Mouse (Mus musculus) spleen, adult 18-20 months (tissue): Measurements from ENCODE around the gene Syt5.
A peak's percentile ranks its signal among the peaks of the same experiment; 100 is the strongest.

ENCODE experiments used
- DNase-seq, 2 experiments: peaks; one replicate each; pipeline ENCODE4 v3.0.0; 2022; ENCODE audit warnings: mixed read lengths in 2 of 2

The Syt5 gene

GRCm38 (mm10) chr7:4522292-4522691 is 25.0 kb downstream of the Syt5 start:
- no peak for DNase-seq

GRCm38 (mm10) chr7:4521231-4522003 is 25.9 kb downstream of the Syt5 start:
- no peak for DNase-seq

GRCm38 (mm10) chr7:4518487-4518886 is 28.9 kb downstream of the Syt5 start:
- no peak for DNase-seq

GRCm38 (mm10) chr7:4516332-4517050 is 30.9 kb downstream of the Syt5 start, which contains the start of gene Tnnt1:
Gene Tnnt1, minus strand, starts transcription at chr7:4516382.
- DNase-seq: no peak

GRCm38 (mm10) chr7:4515853-4516252 is 31.5 kb downstream of the Syt5 start:
- no peak for DNase-seq

GRCm38 (mm10) chr7:4513829-4514712 is 33.3 kb downstream of the Syt5 start:
- DNase-seq: no peak

- DNase-seq: peak in 1 of 2 experiments; percentile 47
Measured at GRCm38 (mm10) chr7:4513236-4513635, 34.1 kb downstream of the Syt5 start.

GRCm38 (mm10) chr7:4511489-4512224 is 35.7 kb downstream of the Syt5 start:
- no peak for DNase-seq

- DNase-seq: peak; percentile 41 to 61
Measured at GRCm38 (mm10) chr7:4509863-4510608, 37.3 kb downstream of the Syt5 start.

GRCm38 (mm10) chr7:4508739-4509116 is 38.6 kb downstream of the Syt5 start:
- DNase-seq: no peak

- no peak for DNase-seq
Measured at GRCm38 (mm10) chr7:4508062-4508738, 39.1 kb downstream of the Syt5 start.

GRCm38 (mm10) chr7:4507220-4507619 is 40.1 kb downstream of the Syt5 start:
- no peak for DNase-seq

GRCm38 (mm10) chr7:4504646-4505435 is 42.5 kb downstream of the Syt5 start:
- no peak for DNase-seq

- no peak for DNase-seq
Measured at GRCm38 (mm10) chr7:4503858-4504257, 43.5 kb downstream of the Syt5 start.

GRCm38 (mm10) chr7:4503100-4503499 is 44.2 kb downstream of the Syt5 start:
- DNase-seq: no peak

GRCm38 (mm10) chr7:4502421-4503090 is 44.8 kb downstream of the Syt5 start:
- no peak for DNase-seq

- peak; percentile 90 to 94 for DNase-seq
Measured at GRCm38 (mm10) chr7:4501558-4502397, 45.6 kb downstream of the Syt5 start, which contains the start of gene Ppp1r12c. Gene Ppp1r12c, minus strand, starts transcription at chr7:4501680.

- DNase-seq: peak; percentile 43 to 55
Measured at GRCm38 (mm10) chr7:4500892-4501471, 46.4 kb downstream of the Syt5 start.
